Mouse (Mus musculus): ENCODE measurements at regions not wholly inside any gene's neighbourhood (a gene's known extent, or its start where the extent isn't known, plus 50 kb on each side); places are given as distances from the start of the nearest gene placed in this dataset.

DNA sequence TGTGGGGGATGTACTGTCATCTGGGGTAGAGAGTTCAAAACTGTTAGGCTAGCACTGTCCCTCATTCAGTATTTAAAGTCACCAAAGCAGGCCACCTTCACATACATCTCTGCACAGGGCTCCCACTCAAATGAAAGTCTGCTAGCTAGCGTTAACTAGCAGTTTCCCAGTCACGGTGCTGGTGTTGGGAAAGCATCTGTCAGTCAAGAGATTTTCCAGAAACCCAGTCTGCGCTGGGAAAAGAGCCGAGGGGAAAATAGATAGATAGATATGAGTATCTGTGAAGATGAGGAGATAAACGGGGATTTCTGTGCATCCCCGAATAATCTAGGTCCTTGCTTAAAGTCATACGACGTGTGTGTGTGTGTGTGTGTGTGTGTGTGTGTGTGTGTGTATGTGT is 110.6 kb downstream of the Gadd45g start:
- no peak for TF ChIP-seq TAL1 (IDR thresholded peaks at IDR 0.05; ENCODE audit: low read length)
- TF ChIP-seq GATA1 (IDR thresholded peaks at IDR 0.05; ENCODE audit: low read length), result no peak

All from erythroblast, embryonic 14.5 days (primary cell).